Mouse (Mus musculus): ENCODE measurements around the gene Lhx1.
A peak's percentile ranks its signal among the peaks of the same experiment; 100 is the strongest.

Lhx1 gene

DNA sequence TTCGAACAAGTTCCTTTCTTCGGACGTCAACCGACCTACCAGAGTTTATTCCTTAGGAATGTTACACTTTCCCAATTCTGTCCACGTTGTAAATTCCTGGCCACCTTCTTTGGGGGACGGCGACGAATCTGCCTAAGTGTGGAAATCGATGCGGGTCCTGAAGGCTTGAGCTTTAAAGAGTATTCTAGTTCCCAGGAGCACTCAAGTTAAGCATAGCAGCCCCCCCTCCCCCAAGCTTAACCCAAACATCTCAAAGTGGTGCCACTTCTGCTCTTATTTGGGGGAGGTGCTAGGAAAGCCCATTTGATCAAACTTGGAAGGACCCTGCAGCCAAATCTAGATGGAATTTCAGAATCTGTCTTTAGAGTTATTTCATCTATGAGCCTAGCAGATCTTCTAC is 1.1 kb upstream of the Lhx1 start:
- no peak for DNase-seq (ENCODE audit: low read depth, low spot score)

DNA sequence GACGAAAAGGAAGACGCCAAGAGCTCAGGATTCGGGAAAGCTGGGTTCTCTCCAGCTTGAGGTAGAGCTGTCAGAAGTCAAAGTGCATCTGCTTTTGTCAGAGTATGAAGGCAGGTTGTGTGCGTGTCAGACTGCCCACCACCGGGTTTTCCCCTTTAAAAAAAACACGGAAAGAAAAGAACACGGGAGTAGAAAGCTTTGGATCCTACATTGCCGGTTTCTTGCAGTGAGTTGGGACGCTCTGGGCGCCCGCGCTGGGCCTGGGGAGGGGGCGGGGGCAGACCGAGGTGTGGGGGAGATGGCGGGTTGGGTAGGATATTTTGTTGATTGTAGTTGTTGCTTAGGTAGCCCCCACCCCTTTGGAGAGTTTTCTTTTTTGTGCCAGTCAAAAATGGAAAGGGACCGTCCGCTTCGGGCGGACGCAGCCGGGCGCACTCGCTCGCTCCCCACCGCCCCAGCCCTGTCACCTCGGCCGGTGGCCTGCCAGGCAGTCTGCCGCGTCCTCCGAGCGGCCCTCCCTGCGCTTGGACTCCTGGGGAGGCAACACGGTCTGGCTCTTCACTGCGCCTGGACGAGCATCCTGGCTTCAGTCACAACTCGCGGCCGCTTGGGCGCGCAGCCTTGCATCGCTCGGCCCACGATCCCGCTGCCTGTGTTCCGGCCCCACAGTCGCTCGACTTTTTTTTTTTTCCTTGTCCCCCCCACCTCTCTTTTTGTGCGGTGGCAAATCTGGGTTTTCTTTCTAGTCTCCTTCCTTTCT is 644 bp downstream of the Lhx1 start:
- peak; percentile 73 for DNase-seq (ENCODE audit: low read depth, low spot score)

DNA sequence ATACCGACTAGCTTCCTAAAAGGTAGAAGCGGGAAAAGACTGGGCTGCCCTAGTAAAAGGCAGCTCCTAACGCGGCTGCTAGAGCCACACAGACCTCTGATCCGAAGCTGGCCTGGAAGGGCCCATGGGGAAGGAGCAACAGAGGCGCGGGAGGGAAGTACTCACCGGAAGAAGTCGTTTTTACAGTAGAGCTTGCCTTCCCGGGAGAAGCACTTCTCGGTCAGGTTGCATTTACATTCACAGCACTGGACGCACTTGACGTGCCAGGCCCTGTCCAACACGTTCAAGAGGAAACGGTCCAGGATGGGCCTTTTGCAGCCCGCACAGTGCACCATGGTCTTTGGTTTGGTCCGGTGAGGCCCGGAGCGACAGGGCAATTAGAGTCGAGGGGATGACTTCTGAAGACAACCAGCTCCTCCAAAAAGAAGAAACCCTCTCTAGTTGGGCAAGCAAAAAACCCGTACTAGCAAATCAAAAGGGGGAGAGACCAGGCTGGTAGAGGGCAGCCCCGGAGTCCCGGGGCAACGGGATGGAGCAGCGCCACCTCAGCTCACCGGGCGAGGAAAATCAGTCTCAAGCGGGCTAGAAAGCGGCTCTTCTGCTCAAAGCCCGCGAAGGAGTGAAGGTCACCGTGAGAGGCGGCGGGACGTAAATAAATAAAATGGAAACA is 1.4 kb downstream of the Lhx1 start:
- peak; percentile 54 for DNase-seq (ENCODE audit: low read depth, low spot score)

- peak; percentile 73 for DNase-seq (ENCODE audit: low read depth, low spot score)
Measured at GRCm38 (mm10) chr11:84523321-84523831, 2.0 kb downstream of the Lhx1 start.

DNA sequence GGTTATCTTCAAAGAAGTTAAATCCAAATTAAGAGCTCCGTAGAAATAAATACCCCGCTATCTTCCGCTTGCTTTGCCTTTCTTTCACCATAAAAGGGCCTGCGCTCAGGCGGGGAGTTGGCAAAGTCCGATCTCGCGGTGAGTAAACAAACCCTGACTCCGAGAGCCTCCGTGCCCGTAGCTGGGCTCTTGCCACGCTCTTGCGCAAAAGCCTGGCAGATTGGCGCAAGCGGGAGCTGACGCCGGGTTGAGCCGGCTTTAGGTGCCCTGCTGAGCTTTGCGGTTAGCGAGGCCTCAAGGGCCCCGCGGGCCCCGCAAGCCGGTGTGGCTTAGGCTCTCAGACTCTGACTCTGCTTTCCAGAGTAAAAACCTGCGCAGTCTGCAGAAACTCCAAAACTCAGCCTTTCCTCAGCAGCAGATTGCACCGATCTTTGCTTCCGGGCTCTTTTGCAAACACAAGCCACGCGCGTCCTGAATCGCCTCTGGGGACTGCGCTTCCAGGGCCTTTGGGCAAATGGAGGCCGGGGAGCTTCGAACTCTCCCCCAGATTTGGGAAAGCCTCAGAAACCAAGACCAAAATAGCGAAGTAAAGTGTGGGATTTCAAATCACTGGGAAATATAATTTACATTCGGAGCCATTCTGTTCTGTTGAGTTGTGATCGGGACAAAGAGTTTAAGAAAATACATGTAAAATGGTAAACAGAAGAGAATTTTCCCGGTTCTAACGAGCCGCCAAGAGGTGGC is 2.6 kb downstream of the Lhx1 start:
- DNase-seq (ENCODE audit: low read depth, low spot score), result peak; percentile 93

DNA sequence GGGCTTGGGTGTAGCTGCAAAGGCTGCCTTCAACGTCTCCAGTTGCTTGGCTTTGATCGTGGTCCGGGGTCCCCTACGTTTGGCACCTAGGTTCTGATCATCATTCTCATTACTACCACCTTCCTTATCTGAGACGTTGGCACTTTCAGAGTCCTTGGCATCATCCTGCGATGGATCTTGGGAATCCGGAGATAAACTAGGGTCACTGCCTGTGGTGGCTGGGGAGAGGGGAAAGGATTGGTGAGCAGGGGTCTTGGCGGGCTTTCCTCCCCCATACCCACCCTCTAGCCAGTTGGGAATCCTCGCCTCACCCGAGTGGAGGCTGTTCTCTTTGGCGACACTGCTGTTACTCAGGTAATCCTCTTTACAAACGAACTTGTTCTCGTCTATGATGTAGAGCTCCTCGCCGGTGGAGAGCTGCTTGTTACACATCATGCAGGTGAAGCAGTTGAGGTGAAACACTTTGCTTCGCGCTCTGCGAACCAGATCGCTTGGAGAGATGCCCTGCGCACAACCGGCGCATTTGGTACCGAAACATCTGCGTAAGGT is 3.5 kb downstream of the Lhx1 start:
- no peak for DNase-seq (ENCODE audit: low read depth, low spot score)

GRCm38 (mm10) chr11:84521071-84521390 is 4.3 kb downstream of the Lhx1 start:
- peak; percentile 67 for DNase-seq (ENCODE audit: low read depth, low spot score)

GRCm38 (mm10) chr11:84520269-84521070 is 4.9 kb downstream of the Lhx1 start:
- DNase-seq (ENCODE audit: low read depth, low spot score), result no peak

- no peak for DNase-seq (ENCODE audit: low read depth, low spot score)
Measured at GRCm38 (mm10) chr11:84519576-84520268, 5.6 kb downstream of the Lhx1 start.

- DNase-seq (ENCODE audit: low read depth, low spot score), result no peak
Measured at GRCm38 (mm10) chr11:84519036-84519435, 6.3 kb downstream of the Lhx1 start.

DNA sequence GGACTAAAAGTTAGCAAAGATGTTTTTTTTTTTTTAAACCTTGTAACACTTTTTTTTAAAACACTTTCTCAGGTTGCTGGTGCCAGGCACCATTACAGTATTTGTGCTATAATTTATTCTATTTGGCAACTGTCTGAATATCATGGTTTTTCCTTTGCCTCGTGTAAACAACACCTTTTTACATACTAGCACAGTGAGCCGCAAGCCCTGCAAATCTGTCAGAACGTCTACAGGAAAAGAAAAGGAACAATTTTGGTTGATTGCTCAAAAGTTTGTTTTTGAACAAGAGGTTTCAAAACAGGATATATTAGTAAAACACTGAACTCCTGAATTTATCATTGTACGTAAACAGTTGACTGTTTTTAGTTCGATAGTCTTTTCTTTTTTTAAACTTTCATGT is 7.1 kb downstream of the Lhx1 start:
- DNase-seq (ENCODE audit: low read depth, low spot score), result no peak

- no peak for DNase-seq (ENCODE audit: low read depth, low spot score)
Measured at GRCm38 (mm10) chr11:84517431-84517830, 7.9 kb downstream of the Lhx1 start.

- no peak for DNase-seq (ENCODE audit: low read depth, low spot score)
Measured at GRCm38 (mm10) chr11:84516501-84517240, 8.7 kb downstream of the Lhx1 start.

GRCm38 (mm10) chr11:84513171-84514116 is 11.9 kb downstream of the Lhx1 start, which contains the start of gene Aatf:
TSS of gene Aatf (minus strand) at chr11:84513522.
- peak; percentile 98 for DNase-seq (ENCODE audit: low read depth, low spot score)

GRCm38 (mm10) chr11:84512031-84512430 is 13.3 kb downstream of the Lhx1 start:
- DNase-seq (ENCODE audit: low read depth, low spot score), result no peak

GRCm38 (mm10) chr11:84504296-84504695 is 21.0 kb downstream of the Lhx1 start:
- no peak for DNase-seq (ENCODE audit: low read depth, low spot score)

- DNase-seq (ENCODE audit: low read depth, low spot score), result peak; percentile 32
Measured at GRCm38 (mm10) chr11:84497944-84498343, 27.4 kb downstream of the Lhx1 start.

- no peak for DNase-seq (ENCODE audit: low read depth, low spot score)
Measured at GRCm38 (mm10) chr11:84496901-84497300, 28.4 kb downstream of the Lhx1 start.

- no peak for DNase-seq (ENCODE audit: low read depth, low spot score)
Measured at GRCm38 (mm10) chr11:84495774-84496173, 29.6 kb downstream of the Lhx1 start.
